Mouse (Mus musculus) frontal cortex, postnatal 25 days (tissue): ENCODE results near the gene Csnk2a2.
A peak's percentile ranks its signal among the peaks of the same experiment; 100 is the strongest.

ENCODE experiments used
- DNase-seq, 2 experiments: peaks; one replicate each; pipeline ENCODE4 v3.0.0; 2022; ENCODE audit warnings: low spot score in 2 of 2

The Csnk2a2 gene

GRCm38 (mm10) chr8:95490006-95490405 lies at the start of gene Csnk2a2:
TSS of gene Csnk2a2 (minus strand) at chr8:95490039.
- DNase-seq = no peak

- DNase-seq = no peak
Measured at GRCm38 (mm10) chr8:95539487-95539886, 49.6 kb upstream of the Csnk2a2 start.

DNA sequence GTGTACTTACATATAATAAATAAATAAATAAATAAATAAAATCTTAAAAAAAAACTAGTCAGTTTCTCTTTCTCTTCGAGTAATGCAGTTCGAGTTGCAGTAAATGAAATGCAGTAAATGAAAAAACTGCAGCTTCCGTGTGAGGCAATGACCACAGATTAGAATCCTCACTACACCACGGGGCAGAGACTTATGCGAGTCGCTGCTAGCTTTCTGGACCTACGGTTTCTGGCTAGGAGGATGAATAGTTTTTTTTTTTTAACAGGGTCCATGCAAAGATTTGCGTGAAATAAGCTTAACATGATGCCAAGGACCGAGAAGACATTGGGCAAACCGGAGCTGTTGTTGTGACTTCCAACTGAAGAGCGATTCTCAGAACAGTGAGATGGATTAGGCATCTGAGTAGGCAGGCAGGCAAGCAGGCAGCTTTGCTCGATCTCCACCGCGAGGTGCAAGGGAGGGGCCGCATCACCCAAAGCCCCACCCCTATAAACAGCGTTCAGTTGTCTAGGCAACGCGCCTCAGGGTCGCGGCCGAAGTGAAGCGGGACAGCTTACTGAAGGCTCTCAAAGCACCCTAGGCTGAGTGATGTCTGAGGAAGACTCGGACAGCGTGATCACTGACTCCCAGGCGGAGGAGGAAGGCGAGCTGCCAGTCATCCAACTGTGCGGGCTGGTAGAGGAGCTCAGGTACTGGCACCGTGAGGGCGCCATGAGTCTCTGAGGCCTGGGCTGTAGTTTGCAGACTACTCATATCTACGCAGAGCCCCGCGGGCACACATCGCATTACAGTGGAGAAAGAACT lies 43.9 kb upstream of the Csnk2a2 start, which contains the start of gene Ccdc113:
TSS of gene Ccdc113 (plus strand) at position 502 of the 804 bp plus-strand sequence.
- DNase-seq = peak; percentile 26 to 37

- no peak for DNase-seq
Measured at GRCm38 (mm10) chr8:95532206-95532605, 42.4 kb upstream of the Csnk2a2 start.

DNA sequence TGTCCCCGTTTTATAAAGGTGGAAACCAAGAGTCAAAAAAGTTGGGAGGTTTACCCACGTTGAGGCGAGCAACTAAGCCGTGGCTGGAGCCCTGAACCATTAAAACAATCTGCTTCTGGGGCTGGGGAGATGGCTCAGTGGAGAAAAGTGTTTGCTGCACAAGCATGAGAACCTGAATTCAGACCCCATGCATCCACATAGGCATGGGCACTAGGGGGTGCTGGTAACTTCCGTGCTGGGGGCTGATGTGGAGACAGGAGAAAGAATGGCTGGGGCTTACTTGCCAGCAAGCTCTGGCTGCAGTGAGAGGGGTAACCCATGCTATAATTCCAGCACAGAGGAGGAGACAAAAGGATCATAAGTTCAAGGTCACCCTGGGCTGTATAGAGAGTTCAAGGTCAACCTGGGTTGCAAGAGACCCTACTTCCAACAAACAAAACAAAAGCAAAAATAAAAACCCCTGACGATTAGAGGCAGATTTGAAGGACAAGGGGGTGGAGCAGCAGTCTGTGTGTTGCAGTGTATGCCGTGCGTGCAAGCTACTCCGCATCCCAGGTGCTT lies 39.0 kb upstream of the Csnk2a2 start:
- DNase-seq = no peak

- no peak for DNase-seq
Measured at GRCm38 (mm10) chr8:95528194-95528593, 38.4 kb upstream of the Csnk2a2 start.

DNA sequence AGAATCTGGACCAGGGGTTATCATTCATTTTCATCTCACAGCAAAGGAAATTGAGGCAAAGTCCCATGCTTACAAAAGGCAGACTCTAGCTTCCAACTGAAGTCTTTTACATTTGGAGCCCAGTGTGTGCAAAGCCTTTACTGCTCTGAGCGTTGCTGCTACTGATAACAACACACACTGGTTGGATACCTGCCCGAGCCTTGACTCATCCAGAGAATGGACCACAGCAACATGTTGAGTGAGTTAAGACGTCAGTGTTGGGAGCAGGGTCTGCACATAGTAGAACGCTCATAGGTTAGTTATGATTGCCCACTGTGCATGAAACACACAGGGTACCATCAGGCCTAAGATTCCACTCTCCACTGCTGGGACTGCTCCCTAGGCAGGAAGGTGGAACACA lies 34.2 kb upstream of the Csnk2a2 start:
- DNase-seq = no peak

GRCm38 (mm10) chr8:95516928-95517327 lies 27.1 kb upstream of the Csnk2a2 start:
- no peak for DNase-seq

DNA sequence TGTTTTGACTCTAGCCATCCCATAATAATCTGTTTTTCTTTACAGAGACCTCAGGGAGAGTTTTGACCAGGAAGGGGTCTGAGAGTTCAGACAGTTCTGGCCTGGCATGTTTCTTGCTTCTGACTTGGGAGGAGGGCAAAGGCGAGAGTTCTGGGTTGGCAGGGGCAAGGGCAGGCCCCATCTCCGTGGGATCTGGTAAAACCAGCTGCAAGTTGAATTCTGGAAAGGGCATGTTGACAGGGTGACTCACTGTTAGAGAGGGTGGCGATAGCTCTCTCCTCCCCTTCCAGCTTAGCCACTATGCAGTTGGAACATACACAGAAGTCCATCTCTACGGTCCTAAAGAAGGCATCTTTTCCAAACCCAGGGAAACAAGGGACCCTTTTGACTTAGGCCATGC lies 23.4 kb upstream of the Csnk2a2 start:
- no peak for DNase-seq

- no peak for DNase-seq
Measured at GRCm38 (mm10) chr8:95512257-95512656, 22.4 kb upstream of the Csnk2a2 start.

DNA sequence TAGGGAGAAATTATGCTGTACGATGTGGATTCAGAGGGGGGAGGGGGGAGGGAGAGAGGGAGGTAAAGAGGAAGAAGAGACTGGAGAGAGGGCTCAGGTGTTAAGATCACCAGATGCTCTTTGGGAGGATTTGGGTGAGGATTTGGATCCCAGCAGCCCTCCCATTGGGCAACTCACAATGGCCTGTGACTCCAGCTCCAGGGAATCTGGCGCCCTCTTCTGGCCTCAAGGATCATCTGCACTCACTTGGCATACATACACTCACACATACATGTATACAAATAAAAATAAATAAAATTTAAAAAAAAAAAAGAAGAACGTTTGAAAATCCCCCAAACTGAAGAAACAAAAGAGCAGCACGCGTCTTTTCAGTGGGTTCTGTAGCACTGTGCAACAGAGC lies 16.4 kb upstream of the Csnk2a2 start:
- DNase-seq = no peak

DNA sequence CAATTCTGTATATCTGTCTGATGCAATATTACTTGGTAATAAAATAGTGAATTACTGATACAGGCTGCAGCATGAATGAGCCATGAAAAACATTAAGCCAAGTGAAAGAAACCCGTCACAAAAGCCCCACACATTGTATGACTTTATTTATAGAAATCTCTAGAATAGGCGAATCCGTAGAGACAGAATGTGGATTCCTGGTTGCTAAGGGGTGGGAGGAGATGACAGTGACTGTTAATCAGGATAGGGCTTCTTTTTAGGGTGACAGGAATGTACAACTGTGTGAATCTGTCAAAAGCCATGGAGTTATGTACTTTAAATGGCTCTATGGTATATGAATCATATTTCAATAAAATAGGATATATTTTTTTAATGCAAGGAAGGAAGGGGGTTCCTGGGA lies 15.8 kb upstream of the Csnk2a2 start:
- DNase-seq = no peak

- DNase-seq = no peak
Measured at GRCm38 (mm10) chr8:95504835-95505234, 15.0 kb upstream of the Csnk2a2 start.

DNA sequence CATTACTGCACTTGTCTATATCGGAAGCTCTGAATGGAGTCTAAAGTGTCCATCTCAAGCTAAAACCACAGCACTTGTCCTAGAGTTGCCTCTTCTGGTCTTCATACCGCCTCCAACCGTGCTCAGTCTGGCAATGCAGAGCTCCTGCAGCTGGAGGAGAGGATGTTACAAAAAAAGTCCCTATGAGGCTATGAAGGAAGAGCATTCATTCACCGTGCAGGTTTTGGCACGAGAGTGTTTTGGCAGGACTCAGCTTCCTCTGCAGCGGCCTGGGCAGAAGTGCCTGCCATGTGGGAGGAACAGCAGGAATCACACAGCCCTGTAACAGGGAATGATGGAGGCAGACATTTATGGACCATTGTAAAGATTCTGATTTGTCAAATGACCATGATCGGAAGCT lies 12.6 kb upstream of the Csnk2a2 start:
- no peak for DNase-seq

DNA sequence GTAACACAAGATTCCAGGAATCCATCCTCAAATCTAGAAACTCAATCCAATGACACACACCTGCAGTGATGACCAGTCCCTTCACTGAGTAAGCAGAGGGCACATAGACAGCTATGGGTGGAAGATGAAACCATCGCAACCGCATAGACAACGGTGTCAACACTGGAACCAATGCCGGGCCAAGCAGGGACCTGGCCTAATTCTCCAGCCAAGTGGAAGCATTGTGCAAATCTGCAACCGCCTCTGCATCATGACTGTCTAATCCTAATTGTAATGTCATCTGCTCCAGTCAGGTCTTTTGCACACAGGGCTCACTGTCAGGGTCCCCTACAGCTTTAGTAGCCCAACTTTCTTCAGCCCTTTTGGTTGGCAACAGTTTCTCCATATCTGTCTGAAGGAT lies 10.6 kb upstream of the Csnk2a2 start:
- no peak for DNase-seq

DNA sequence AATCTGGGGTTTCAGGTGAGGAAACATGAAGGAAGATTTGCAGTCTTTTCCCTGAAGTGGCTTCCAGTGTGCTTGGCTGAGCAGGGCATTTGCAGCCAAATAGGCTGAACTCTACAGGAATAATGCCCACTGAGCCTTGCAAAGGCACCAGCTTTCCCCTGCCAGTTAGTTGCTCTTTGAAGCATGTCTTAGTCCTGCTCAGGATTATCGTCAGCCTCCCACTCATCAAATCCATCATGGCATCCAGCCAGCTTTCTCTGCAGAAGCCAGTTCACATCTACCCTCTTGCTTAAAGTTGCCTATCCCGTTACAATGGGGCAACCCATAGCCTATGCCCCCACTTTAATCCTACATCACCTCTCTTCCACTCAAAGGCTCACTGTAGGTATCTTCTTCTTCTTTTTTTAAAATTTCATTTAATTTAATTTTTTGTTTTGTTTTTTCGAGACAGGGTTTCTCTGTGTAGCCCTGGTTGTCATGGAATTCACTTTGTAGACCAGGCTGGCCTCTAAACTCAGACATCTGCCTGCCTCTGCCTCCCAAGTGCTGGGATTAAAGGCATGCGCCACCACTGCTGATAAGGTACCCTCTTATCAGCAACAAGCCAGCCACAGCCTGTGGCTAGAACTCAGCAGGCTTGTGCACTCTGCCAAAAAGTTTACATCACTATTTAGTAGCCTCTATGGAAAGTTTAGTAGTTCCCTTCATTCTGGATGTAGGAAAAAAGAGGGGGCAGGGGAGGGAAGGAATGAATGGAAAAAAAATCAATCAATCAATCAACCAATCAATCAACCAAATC lies 9.6 kb upstream of the Csnk2a2 start:
- DNase-seq = no peak

- no peak for DNase-seq
Measured at GRCm38 (mm10) chr8:95497821-95498220, 8.0 kb upstream of the Csnk2a2 start.

DNA sequence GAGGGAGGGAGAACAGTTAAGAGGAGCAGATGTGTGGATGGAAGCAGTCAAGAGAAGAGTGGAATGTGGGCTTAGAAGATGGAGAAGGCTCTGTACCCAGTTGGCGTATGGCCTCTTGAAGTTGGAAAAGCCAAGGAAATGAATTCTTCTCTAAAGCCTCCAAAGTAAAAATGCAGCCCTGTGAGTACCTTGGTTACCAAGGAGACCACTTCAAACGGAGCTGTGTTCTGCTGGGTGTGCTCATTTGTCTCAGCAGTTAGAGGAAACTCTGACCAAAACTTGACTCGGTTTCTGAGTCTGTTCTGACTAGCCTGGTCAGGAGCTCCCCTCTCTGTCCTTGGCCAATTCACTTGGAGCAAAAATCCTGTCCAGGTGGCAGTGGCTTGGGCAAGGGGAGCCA lies 6.6 kb upstream of the Csnk2a2 start:
- DNase-seq = no peak

DNA sequence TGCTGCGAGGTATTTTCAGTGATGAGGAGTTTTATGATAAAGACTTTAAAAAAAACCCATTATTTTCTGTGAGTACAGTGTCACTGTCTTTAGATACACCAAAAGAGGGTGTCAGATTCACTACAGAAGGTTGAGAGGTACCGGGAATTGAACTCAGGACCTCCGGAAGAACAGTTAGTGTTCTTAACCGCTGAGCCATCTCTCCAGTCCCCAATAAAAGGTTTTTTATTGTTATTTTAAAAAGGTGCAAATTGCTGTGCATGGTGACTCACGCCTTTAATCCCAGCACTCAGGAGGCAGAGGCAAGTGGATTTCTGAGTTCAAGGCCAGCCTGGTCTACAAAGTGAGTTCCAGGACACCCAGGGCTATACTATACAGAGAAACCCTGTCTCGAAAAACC lies 5.6 kb upstream of the Csnk2a2 start:
- DNase-seq = no peak

- no peak for DNase-seq
Measured at GRCm38 (mm10) chr8:95492057-95492456, 2.2 kb upstream of the Csnk2a2 start.

GRCm38 (mm10) chr8:95488698-95489332 lies 1.0 kb downstream of the Csnk2a2 start:
- peak; percentile 54 to 72 for DNase-seq
